Mouse (Mus musculus): ENCODE measurements at regions not wholly inside any gene's neighbourhood (a gene's known extent, or its start where the extent isn't known, plus 50 kb on each side); places are given as distances from the start of the nearest gene placed in this dataset.

- no peak for DNase-seq (ENCODE audit: low spot score in 2 of 2)
These were observed 229.7 kb downstream of the Cdh26 start for GRCm38 (mm10) chr2:178660071-178660470.

GRCm38 (mm10) chr2:178662396-178662795 lies 232.1 kb downstream of the Cdh26 start:
- DNase-seq (ENCODE audit: low spot score in 2 of 2) = no peak

- no peak for DNase-seq (ENCODE audit: low spot score in 2 of 2)
These were observed 234.6 kb downstream of the Cdh26 start for GRCm38 (mm10) chr2:178664977-178665376.

- DNase-seq (ENCODE audit: low spot score in 2 of 2) = no peak
These were observed 238.1 kb downstream of the Cdh26 start for GRCm38 (mm10) chr2:178668451-178668850.

GRCm38 (mm10) chr2:178670952-178671351 lies 240.6 kb downstream of the Cdh26 start:
- DNase-seq (ENCODE audit: low spot score in 2 of 2) = no peak

GRCm38 (mm10) chr2:178673621-178674020 lies 243.3 kb downstream of the Cdh26 start:
- no peak for DNase-seq (ENCODE audit: low spot score in 2 of 2)

GRCm38 (mm10) chr2:178674621-178675020 lies 244.3 kb downstream of the Cdh26 start:
- no peak for DNase-seq (ENCODE audit: low spot score in 2 of 2)

GRCm38 (mm10) chr2:178676970-178677369 lies 246.6 kb downstream of the Cdh26 start:
- no peak for DNase-seq (ENCODE audit: low spot score in 2 of 2)

GRCm38 (mm10) chr2:178680368-178680767 lies 250.0 kb downstream of the Cdh26 start:
- DNase-seq (ENCODE audit: low spot score in 2 of 2) = no peak

GRCm38 (mm10) chr2:178684026-178684958 lies 254.0 kb downstream of the Cdh26 start:
- no peak for DNase-seq (ENCODE audit: low spot score in 2 of 2)

- DNase-seq (ENCODE audit: low spot score in 2 of 2) = no peak
These were observed 254.9 kb downstream of the Cdh26 start for GRCm38 (mm10) chr2:178685211-178685610.

- no peak for DNase-seq (ENCODE audit: low spot score in 2 of 2)
These were observed 255.9 kb downstream of the Cdh26 start for GRCm38 (mm10) chr2:178686167-178686601.

GRCm38 (mm10) chr2:178688586-178688985 lies 258.3 kb downstream of the Cdh26 start:
- no peak for DNase-seq (ENCODE audit: low spot score in 2 of 2)

- DNase-seq (ENCODE audit: low spot score in 2 of 2) = no peak
These were observed 261.0 kb downstream of the Cdh26 start for GRCm38 (mm10) chr2:178691190-178691864.

GRCm38 (mm10) chr2:178691865-178692228 lies 261.5 kb downstream of the Cdh26 start:
- no peak for DNase-seq (ENCODE audit: low spot score in 2 of 2)

GRCm38 (mm10) chr2:178692231-178692630 lies 261.9 kb downstream of the Cdh26 start:
- no peak for DNase-seq (ENCODE audit: low spot score in 2 of 2)

GRCm38 (mm10) chr2:178698648-178699047 lies 268.3 kb downstream of the Cdh26 start:
- peak; percentile 61 to 66 for DNase-seq (ENCODE audit: low spot score in 2 of 2)

- DNase-seq (ENCODE audit: low spot score in 2 of 2) = no peak
These were observed 270.5 kb downstream of the Cdh26 start for GRCm38 (mm10) chr2:178700825-178701224.

GRCm38 (mm10) chr2:178704510-178704909 lies 274.2 kb downstream of the Cdh26 start:
- no peak for DNase-seq (ENCODE audit: low spot score in 2 of 2)

- no peak for DNase-seq (ENCODE audit: low spot score in 2 of 2)
These were observed 278.3 kb downstream of the Cdh26 start for GRCm38 (mm10) chr2:178708649-178709048.

- DNase-seq (ENCODE audit: low spot score in 2 of 2) = no peak
These were observed 279.0 kb downstream of the Cdh26 start for GRCm38 (mm10) chr2:178709192-178709881.

- no peak for DNase-seq (ENCODE audit: low spot score in 2 of 2)
These were observed 279.7 kb downstream of the Cdh26 start for GRCm38 (mm10) chr2:178710001-178710400.

Data from urinary bladder, postnatal 4 days (tissue).